Mouse (Mus musculus): Measurements from ENCODE around the gene Krtap1-4.

Krtap1-4 gene

GRCm38 (mm10) chr11:99550765-99551164 is 32.7 kb downstream of the Krtap1-4 start, which contains the start of gene Krtap3-3:
TSS of gene Krtap3-3 (minus strand) at chr11:99550865.
- DNase-seq (ENCODE audit: extremely low spot score), result no peak

GRCm38 (mm10) chr11:99547892-99548291 is 35.6 kb downstream of the Krtap1-4 start:
- DNase-seq (ENCODE audit: extremely low spot score), result no peak

- DNase-seq (ENCODE audit: extremely low spot score), result no peak
These were observed 43.7 kb downstream of the Krtap1-4 start for GRCm38 (mm10) chr11:99539721-99540120.

Data from embryo, embryonic 9.5 days (tissue).